Mouse (Mus musculus) hindbrain, embryonic 13.5 days (tissue): ENCODE measurements at regions not wholly inside any gene's neighbourhood (a gene's known extent, or its start where the extent isn't known, plus 50 kb on each side); places are given as distances from the start of the nearest gene placed in this dataset.
A peak's percentile ranks its signal among the peaks of the same experiment; 100 is the strongest.
"Not testable (repeated sequence)": the region's sequence is repeated elsewhere in the genome, so short reads cannot be mapped to it uniquely, and the experiment has no call there.

Source experiments
- ATAC-seq: fragments of 200-750 bp; cut with Nextera tagmentation; 2 replicates; pipeline ENCODE4 v1.8.0; 2017; ENCODE audit warnings: moderate TSS enrichment; ENCODE audit not compliant: low FRiP score
- H3K27ac ChIP-seq: fragments of 300-500 bp; sonication (generic); 2 replicates; pipeline ENCODE4 v1.5.1; 2015; ENCODE audit warnings: inconsistent platforms, mild to moderate bottlenecking, moderate library complexity
- H3K27me3 ChIP-seq: fragments of 300-500 bp; sonication (generic); 2 replicates; pipeline ENCODE4 v1.6.1; 2015; ENCODE audit warnings: mild to moderate bottlenecking, inconsistent platforms
- H3K36me3 ChIP-seq: fragments of 300-500 bp; sonication (generic); 2 replicates; pipeline ENCODE4 v1.6.1; 2015; ENCODE audit warnings: mild to moderate bottlenecking, inconsistent platforms
- H3K4me1 ChIP-seq: fragments of 300-500 bp; sonication (generic); replicated peaks from 2 replicates; pipeline ENCODE4 v1.6.1; 2015; ENCODE audit warnings: inconsistent platforms
- H3K4me2 ChIP-seq: fragments of 300-500 bp; sonication (generic); 2 replicates; pipeline ENCODE4 v1.6.1; 2015; ENCODE audit warnings: inconsistent platforms, mild to moderate bottlenecking, moderate library complexity
- H3K4me3 ChIP-seq: fragments of 300-500 bp; sonication (generic); 2 replicates; pipeline ENCODE4 v1.5.1; 2015; ENCODE audit warnings: mild to moderate bottlenecking, inconsistent platforms
- H3K9ac ChIP-seq: fragments of 300-500 bp; sonication (generic); 2 replicates; pipeline ENCODE4 v1.6.1; 2015; ENCODE audit warnings: mild to moderate bottlenecking, inconsistent platforms
- H3K9me3 ChIP-seq: fragments of 300-500 bp; sonication (generic); 2 replicates; pipeline ENCODE4 v1.6.1; 2016; ENCODE audit warnings: inconsistent platforms
- WGBS: fragments of 180-500 bp; shearing (Covaris S2); methylation state at CpG from one replicate; pipeline ENCODE4 v1.1.7; 2015; 5-methylcytosine and 5-hydroxymethylcytosine counted together

DNA sequence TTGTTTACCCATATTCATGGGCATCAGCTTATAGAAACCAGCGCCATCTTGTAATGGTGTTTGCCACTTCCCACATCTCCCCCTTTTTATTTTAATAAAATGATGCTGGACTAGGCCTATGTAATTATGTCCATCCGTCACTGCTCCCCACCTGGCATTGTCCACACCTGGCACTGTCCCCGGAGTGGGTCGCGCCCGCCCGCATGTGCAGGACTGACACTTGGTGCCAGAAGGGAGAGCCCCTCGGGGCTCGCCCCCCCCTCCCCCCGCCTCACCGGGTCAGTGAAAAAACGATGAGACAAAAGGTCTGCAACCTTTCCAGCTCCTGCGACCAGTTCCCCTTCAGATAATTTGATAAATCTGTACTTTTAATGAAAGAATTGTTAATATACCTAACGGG lies 450.8 kb upstream of the Epha6 start:
- not testable (repeated sequence) for H3K36me3 ChIP-seq, H3K4me1 ChIP-seq, ATAC-seq, H3K27me3 ChIP-seq, H3K9ac ChIP-seq, H3K9me3 ChIP-seq, H3K27ac ChIP-seq, H3K4me2 ChIP-seq, H3K4me3 ChIP-seq
- 79% methylated on average over 14 of the region's 14 CpGs for WGBS

DNA sequence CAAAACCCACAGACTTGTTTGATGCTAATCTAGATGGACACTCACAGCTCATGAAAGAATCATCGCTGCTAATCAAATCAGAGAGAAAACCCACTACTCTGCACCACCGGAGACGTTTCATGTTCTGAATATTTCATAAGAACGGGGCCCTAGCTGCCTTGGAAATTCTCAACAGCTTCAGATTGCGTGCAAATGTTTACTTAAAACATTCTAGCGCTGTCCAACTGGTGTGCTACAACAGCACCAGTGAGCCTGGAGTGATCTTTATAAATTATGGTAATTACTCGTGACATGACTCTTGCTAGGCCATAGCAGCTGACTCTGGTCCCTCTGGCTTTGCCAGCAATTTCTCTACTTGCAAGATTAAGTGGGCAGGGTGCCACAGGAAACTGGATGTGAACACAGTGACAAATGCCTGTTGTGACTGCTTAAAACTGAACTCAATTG lies 435.8 kb upstream of the Epha6 start:
- H3K9me3 ChIP-seq = no peaks in the 10 kb centered on the region
- H3K4me1 ChIP-seq = no peaks in the 10 kb centered on the region
- H3K4me2 ChIP-seq = no peak overlapping the region
- no peak overlapping the region for H3K27ac ChIP-seq
- no peak overlapping the region for H3K9ac ChIP-seq
- no peaks in the 10 kb centered on the region for H3K36me3 ChIP-seq
- peak; percentile 65 for ATAC-seq
- H3K27me3 ChIP-seq = no peaks in the 10 kb centered on the region
- no peak overlapping the region for H3K4me3 ChIP-seq
- WGBS = 59% methylated on average over 7 of the region's 7 CpGs
